Mouse (Mus musculus) testis, adult 2 months (tissue): ENCODE results near the gene Olfr420. TPM values are rescaled to one million over a fixed set of nuclear protein-coding genes. Genes with fewer than 3 reads are reported as not detected.

Experiments
- H3K27ac ChIP-seq: fragments of 200-500 bp; 2 replicates; pipeline ENCODE4 v1.5.1; 2012; ENCODE audit warnings: low read depth, low read length; ENCODE audit not compliant: control insufficient read depth, insufficient read depth
- H3K27me3 ChIP-seq: fragments of 200-500 bp; 2 replicates; pipeline ENCODE4 v1.6.1; 2012; ENCODE audit warnings: mild to moderate bottlenecking, low read length, moderate library complexity; ENCODE audit not compliant: control insufficient read depth, insufficient read depth
- H3K36me3 ChIP-seq: fragments of 200-500 bp; 2 replicates; pipeline ENCODE4 v1.6.1; 2012; ENCODE audit warnings: mild to moderate bottlenecking, low read length; ENCODE audit not compliant: control insufficient read depth, insufficient read depth
- H3K4me1 ChIP-seq: fragments of 200-500 bp; 2 replicates; pipeline ENCODE4 v1.6.1; 2012; ENCODE audit warnings: low read length; ENCODE audit not compliant: control insufficient read depth, insufficient read depth
- H3K4me3 ChIP-seq: fragments of 200-500 bp; 2 replicates; pipeline ENCODE4 v1.5.1; 2012; ENCODE audit warnings: low read depth, mild to moderate bottlenecking, low read length, moderate library complexity, mixed read lengths; ENCODE audit not compliant: control insufficient read depth
- CTCF ChIP-seq: fragments of 200-500 bp; IDR thresholded peaks from 2 replicates; pipeline ENCODE4 v1.5.1; 2012; ENCODE audit warnings: low read depth, mild to moderate bottlenecking, inconsistent platforms, low read length, moderate library complexity; ENCODE audit not compliant: control insufficient read depth, insufficient read depth, insufficient replicate concordance
- POLR2A ChIP-seq: fragments of 200-500 bp; IDR thresholded peaks from 2 replicates; pipeline ENCODE4 v1.6.1; 2012; ENCODE audit warnings: low read depth, mild to moderate bottlenecking, inconsistent platforms, low read length, moderate library complexity; ENCODE audit not compliant: control insufficient read depth
- polyA plus RNA-seq: library from polyadenylated mRNA; depleted of rRNA; stranded (reverse); fragments of >200 nt; gene quantifications from 2 replicates; pipeline ENCODE4 v1.2.3, GENCODE M21; 2012; rRNA removed

Gene Olfr420
- polyA plus RNA-seq, 1 experiment = not detected

DNA sequence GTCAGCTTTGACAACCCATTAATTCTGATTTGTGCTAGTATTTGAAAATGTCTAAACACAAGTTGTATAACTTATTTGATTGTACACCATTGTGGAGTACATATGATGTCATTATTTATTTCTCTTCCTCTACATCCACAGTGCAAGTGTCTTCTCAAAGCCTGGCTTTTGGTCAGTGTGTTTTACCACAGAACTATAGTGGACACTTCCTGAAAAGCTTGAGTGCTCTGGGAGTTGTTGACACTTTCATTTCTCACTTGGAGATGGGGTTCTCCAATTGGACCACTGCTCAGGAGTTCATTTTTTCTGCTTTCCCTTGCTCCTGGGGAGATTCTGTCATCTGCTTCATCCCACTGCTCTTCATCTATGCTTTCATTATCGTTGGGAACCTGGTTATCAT, 3.1 kb downstream of the Olfr420 start:
- H3K27me3 ChIP-seq = no peaks in the 10 kb centered on the region
- no peak overlapping the region for H3K4me3 ChIP-seq
- H3K4me1 ChIP-seq = no peaks in the 10 kb centered on the region
- H3K27ac ChIP-seq = no peak overlapping the region
- no peak for TF ChIP-seq POLR2A
- TF ChIP-seq CTCF = no peak
- no peaks in the 10 kb centered on the region for H3K36me3 ChIP-seq

- no peaks in the 10 kb centered on the region for H3K36me3 ChIP-seq
- no peak overlapping the region for H3K4me3 ChIP-seq
- no peak for TF ChIP-seq CTCF
- TF ChIP-seq POLR2A = no peak
- no peak overlapping the region for H3K27ac ChIP-seq
- H3K4me1 ChIP-seq = no peaks in the 10 kb centered on the region
- H3K27me3 ChIP-seq = no peaks in the 10 kb centered on the region
Observed at GRCm38 (mm10) chr1:174159095-174159494, 3.7 kb downstream of the Olfr420 start.

DNA sequence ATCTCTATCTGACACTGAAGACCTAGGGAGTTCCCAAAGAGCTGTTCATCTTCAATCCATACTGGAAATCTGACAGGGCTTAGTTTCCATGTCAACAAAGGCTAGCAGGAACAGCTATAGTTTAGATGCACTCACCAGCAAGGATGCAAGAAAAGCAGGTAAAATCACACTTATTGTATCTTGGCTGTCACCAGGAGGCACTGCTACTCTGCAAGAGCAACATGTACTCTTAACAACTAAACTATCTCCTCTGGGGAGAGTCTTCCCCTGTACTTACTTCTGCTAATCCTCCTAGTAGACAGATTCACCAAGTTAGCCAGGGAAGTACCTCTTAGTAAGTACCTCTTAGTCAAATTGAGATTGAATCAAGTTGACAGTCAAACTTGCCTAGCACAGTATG, 13.6 kb downstream of the Olfr420 start:
- Histone ChIP-seq H3K27me3 (no peaks in the 10 kb centered on the region), H3K4me1 (no peaks in the 10 kb centered on the region), H3K36me3 (no peaks in the 10 kb centered on the region), H3K4me3 (no peak overlapping the region), H3K27ac (no peak overlapping the region)
- no peak for TF ChIP-seq CTCF
- no peak for TF ChIP-seq POLR2A

DNA sequence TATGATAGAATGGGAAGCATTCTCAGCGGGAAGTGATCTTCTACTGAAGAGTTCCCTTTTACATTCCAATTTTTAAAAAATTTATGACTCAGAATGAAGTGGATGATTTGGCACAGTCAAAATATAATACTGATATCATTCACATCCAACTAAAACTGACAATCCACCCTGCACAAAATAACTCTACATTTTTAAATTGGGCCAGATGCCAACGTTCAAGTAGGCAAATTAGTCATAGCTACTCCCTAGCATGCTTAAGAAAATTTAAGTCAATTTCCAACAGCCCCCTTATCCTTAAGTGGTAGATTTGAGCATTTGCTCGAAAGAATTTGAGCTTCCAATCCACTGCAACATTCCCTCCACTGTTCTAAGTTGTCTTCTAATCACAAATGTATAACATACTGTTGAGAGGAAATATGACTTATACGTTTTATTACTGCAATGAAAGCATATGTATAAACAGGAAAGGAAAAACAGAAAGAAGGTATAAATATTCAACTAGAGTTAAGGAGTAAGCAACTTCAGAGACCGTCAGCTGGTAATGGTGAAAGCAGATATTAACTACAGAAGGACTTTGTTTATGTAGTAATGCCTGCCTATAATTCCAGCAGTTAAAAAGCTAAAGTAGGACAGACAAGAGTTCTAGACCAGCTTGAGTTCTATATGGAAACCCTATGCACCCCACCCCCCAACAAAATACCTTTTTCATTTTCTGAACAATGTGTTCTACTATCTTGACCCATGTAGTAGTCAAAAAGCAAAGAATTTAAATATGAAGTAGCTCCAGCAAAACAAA, 15.5 kb downstream of the Olfr420 start:
- Histone ChIP-seq H3K27ac (no peak overlapping the region), H3K4me1 (no peaks in the 10 kb centered on the region), H3K4me3 (no peak overlapping the region), H3K27me3 (no peaks in the 10 kb centered on the region), H3K36me3 (no peaks in the 10 kb centered on the region)
- TF ChIP-seq POLR2A (no peak), CTCF (no peak)

- no peaks in the 10 kb centered on the region for H3K4me1 ChIP-seq
- H3K36me3 ChIP-seq = no peaks in the 10 kb centered on the region
- no peak overlapping the region for H3K27ac ChIP-seq
- no peaks in the 10 kb centered on the region for H3K27me3 ChIP-seq
- TF ChIP-seq POLR2A (no peak), CTCF (no peak)
- no peak overlapping the region for H3K4me3 ChIP-seq
Observed at GRCm38 (mm10) chr1:174171537-174171936, 16.1 kb downstream of the Olfr420 start.

GRCm38 (mm10) chr1:174172605-174173004, 17.2 kb downstream of the Olfr420 start, which contains the start of gene Spta1:
TSS of gene Spta1 (plus strand) at chr1:174172776.
- TF ChIP-seq POLR2A (no peak), CTCF (no peak)
- Histone ChIP-seq H3K27ac (no peak within 1 kb of the TSS), H3K27me3 (no peaks in the 10 kb centered on the region)

GRCm38 (mm10) chr1:174204699-174205098, 49.3 kb downstream of the Olfr420 start:
- Histone ChIP-seq H3K27me3 (no peaks in the 10 kb centered on the region), H3K27ac (no peak overlapping the region), H3K4me3 (no peak overlapping the region), H3K4me1 (no peaks in the 10 kb centered on the region), H3K36me3 (no peaks in the 10 kb centered on the region)
- no peak for TF ChIP-seq CTCF
- no peak for TF ChIP-seq POLR2A

More at GRCm38 (mm10) chr1:174172605-174173004, 17.2 kb downstream of the Olfr420 start, which contains the start of gene Spta1:
- Histone ChIP-seq H3K4me1 (no peaks in the 10 kb centered on the region), H3K4me3 (no peak within 1 kb of the TSS), H3K36me3 (no peaks in the 10 kb centered on the region)

Other genes starting within 250 kb of the Olfr420 start
- 0.05 TPM in 1 of 2 replicates, not detected in the other for gene Ifi211, start 242.6 kb upstream of the Olfr420 start, polyA plus RNA-seq
- gene Mndal, start 213.1 kb upstream of the Olfr420 start, polyA plus RNA-seq = 0.13 and 0.35 TPM in 2 replicates
- 0.42 and 0.74 TPM in 2 replicates for gene Ifi203, start 213.0 kb upstream of the Olfr420 start, polyA plus RNA-seq
- gene Ifi202b, start 172.9 kb upstream of the Olfr420 start, polyA plus RNA-seq = not detected in 2 replicates
- gene Ifi205, start 123.8 kb upstream of the Olfr420 start, polyA plus RNA-seq = 0.11 and 0.14 TPM in 2 replicates
- not detected in 2 replicates for gene Olfr433, start 114.9 kb upstream of the Olfr420 start, polyA plus RNA-seq
- not detected in 2 replicates for gene Olfr432, start 106.4 kb upstream of the Olfr420 start, polyA plus RNA-seq
- not detected in 2 replicates for gene Olfr430, start 89.0 kb upstream of the Olfr420 start, polyA plus RNA-seq
- gene Olfr429, start 71.3 kb upstream of the Olfr420 start, polyA plus RNA-seq = not detected in 2 replicates
- not detected in 2 replicates for gene Olfr427, start 58.7 kb upstream of the Olfr420 start, polyA plus RNA-seq
- gene Olfr231, start 34.5 kb upstream of the Olfr420 start, polyA plus RNA-seq = 0.12 TPM in 1 of 2 replicates, not detected in the other
- gene Olfr424, start 24.1 kb upstream of the Olfr420 start, polyA plus RNA-seq = not detected in 2 replicates
- gene Spta1, start 17.1 kb downstream of the Olfr420 start, polyA plus RNA-seq = 4.4 and 5.2 TPM in 2 replicates
- not detected in 2 replicates for gene Olfr419, start 96.4 kb downstream of the Olfr420 start, polyA plus RNA-seq
- gene Mptx1, start 174.9 kb downstream of the Olfr420 start, polyA plus RNA-seq = not detected in 2 replicates
- not detected in 2 replicates for gene Olfr417, start 209.5 kb downstream of the Olfr420 start, polyA plus RNA-seq
- gene Olfr248, start 235.4 kb downstream of the Olfr420 start, polyA plus RNA-seq = not detected in 2 replicates